Mouse (Mus musculus) liver, postnatal 0 days (tissue): ENCODE measurements around the gene Siah3.

Experiments
- CTCF ChIP-seq: sonication (generic); IDR thresholded peaks from 2 replicates; pipeline ENCODE4 v1.5.1; 2016; ENCODE audit warnings: antibody characterized with exemption, low read depth
- EP300 ChIP-seq: IDR thresholded peaks from 2 replicates; pipeline ENCODE4 v1.6.1; 2016; ENCODE audit warnings: antibody characterized with exemption, low read depth, mild to moderate bottlenecking

DNA sequence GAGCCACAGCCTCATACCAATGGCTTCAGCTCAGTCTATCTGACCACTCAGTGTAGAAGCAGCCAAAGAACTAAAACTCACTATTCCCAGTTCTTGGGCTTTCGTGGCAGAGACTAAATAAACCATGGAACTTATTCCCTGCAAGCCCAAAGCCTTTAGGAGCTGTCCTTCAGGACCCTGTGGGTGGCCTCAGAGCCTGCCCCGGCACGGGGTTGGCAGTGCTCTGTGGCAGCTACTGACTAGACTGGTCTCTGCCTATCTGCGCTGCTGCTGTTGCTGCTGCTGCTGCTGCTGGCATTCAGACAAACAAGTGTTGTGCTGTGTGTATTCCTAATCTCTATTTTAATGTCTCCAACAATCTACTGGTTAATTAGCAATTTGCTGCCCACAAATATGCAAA lies 1.1 kb upstream of the Siah3 start:
- TF ChIP-seq CTCF (no peak), EP300 (no peak)
